8 mouse cellular contexts compared by ENCODE assay signal in the genomic region with DNA sequence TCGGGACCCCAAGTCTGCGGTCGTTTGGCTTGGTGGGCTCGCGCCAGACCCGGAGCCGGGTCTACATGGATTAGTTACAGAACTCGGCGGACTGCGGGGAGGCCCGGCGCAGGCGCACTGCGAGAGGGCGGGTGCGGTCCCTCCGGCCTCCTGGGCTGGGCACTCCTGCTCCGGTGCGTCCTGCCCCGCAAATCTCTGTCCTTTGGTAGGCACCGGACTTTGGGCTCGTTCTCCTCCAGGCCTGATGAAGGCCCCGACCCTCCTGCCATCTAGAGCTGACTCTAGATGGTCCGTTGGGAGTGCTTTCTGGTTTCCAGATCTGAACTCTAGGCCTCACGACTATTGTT. TPM values are rescaled to one million over a fixed set of nuclear protein-coding genes. Genes with fewer than 3 reads are reported as not detected.
DNase-seq lines count a peak whose midpoint lies in the region; ATAC-seq and TF ChIP-seq lines count a peak whose summit lies in the region.

No protein-coding gene starts in this region.

- no peaks in the 10 kb centered on the region for H3K9me3 ChIP-seq in lung, embryonic 14.5 days (ENCODE audit: low read depth, low read length)
- H3K9me3 ChIP-seq in limb, embryonic 13.5 days, result no peaks in the 10 kb centered on the region

- DNase-seq in lung, embryonic 14.5 days, result no peak
- DNase-seq in lung, postnatal 36 days, result no peak
- no peak for DNase-seq in left cerebral cortex, postnatal 10 days (ENCODE audit: extremely low spot score in 1 of 2, low spot score in 2 of 2)
- DNase-seq in left cerebral cortex, adult 11 months (ENCODE audit: low spot score), result no peak
- no peak for DNase-seq in urinary bladder, adult 18-20 months (ENCODE audit: low spot score in 2 of 2)

- peak overlapping the region; percentile 80 for H3K9ac ChIP-seq in lung, embryonic 14.5 days
- H3K9ac ChIP-seq in limb, embryonic 13.5 days, result peak overlapping the region; percentile 80

- peak overlapping the region; percentile 78 for H3K4me3 ChIP-seq in lung, embryonic 14.5 days (ENCODE audit: low read depth, low read length)
- peak overlapping the region; percentile 87 for H3K4me3 ChIP-seq in embryonic fibroblast, embryonic 13.5 days (ENCODE audit: insufficient read depth, low read length)
- peak overlapping the region; percentile 80 for H3K4me3 ChIP-seq in limb, embryonic 13.5 days
- H3K4me3 ChIP-seq in small intestine, adult 2 months (ENCODE audit: low read depth, low read length), result peak overlapping the region; percentile 77

- intact Hi-C loops in left cerebral cortex, postnatal 10 days (cut with DNase I), result loop anchor here (5.0 kb wide), 1 partner anchor 91 kb away; a partner anchor contains a TSS

- H3K4me1 ChIP-seq in lung, embryonic 14.5 days (ENCODE audit: insufficient read depth), result no peaks in the 10 kb centered on the region
- H3K4me1 ChIP-seq in embryonic fibroblast, embryonic 13.5 days (ENCODE audit: control insufficient read depth, insufficient read depth, low read length), result 0 out of 2 replicates have a peak, but pooled peaks cover 2% of the 10 kb centered on the region
- H3K4me1 ChIP-seq in limb, embryonic 13.5 days, result peaks cover 21% of the 10 kb centered on the region
- peaks cover 10% of the 10 kb centered on the region; the same call in 1 of the 2 replicates for H3K4me1 ChIP-seq in small intestine, adult 2 months (ENCODE audit: control insufficient read depth, insufficient read depth, insufficient read length, low read length)

- peak; percentile 65; the same call in 1 of the 2 replicates for TF ChIP-seq POLR2A in embryonic fibroblast, embryonic 13.5 days (IDR thresholded peaks at IDR 0.05; ENCODE audit: low read depth, low read length)
- no peak for TF ChIP-seq POLR2A in small intestine, adult 2 months (IDR thresholded peaks at IDR 0.05; ENCODE audit: low read depth, low read length)

- under 1% methylated on average over 25 of the region's 25 CpGs for WGBS in lung, embryonic 14.5 days
- WGBS in limb, embryonic 13.5 days, result 2% methylated on average over 25 of the region's 25 CpGs
- under 1% methylated on average over 25 of the region's 25 CpGs for WGBS in small intestine, adult 2 months

- ATAC-seq in lung, embryonic 14.5 days (ENCODE audit: insufficient read depth), result peak; percentile 89
- peak; percentile 84 for ATAC-seq in limb, embryonic 13.5 days (ENCODE audit: low FRiP score, low read depth)

- H3K27me3 ChIP-seq in lung, embryonic 14.5 days (ENCODE audit: insufficient read depth, low read length), result no peaks in the 10 kb centered on the region
- H3K27me3 ChIP-seq in limb, embryonic 13.5 days, result no peaks in the 10 kb centered on the region
- no peaks in the 10 kb centered on the region for H3K27me3 ChIP-seq in small intestine, adult 2 months (ENCODE audit: control insufficient read depth, insufficient read depth, low read length)

- H3K27ac ChIP-seq in lung, embryonic 14.5 days (ENCODE audit: low read depth), result peak overlapping the region; percentile 85
- H3K27ac ChIP-seq in embryonic fibroblast, embryonic 13.5 days (ENCODE audit: insufficient read depth, low read length), result peak overlapping the region; percentile 67
- peak overlapping the region; percentile 89 for H3K27ac ChIP-seq in limb, embryonic 13.5 days
- H3K27ac ChIP-seq in small intestine, adult 2 months (ENCODE audit: insufficient read depth, low read depth, low read length), result peak overlapping the region; percentile 31

- peaks cover 17% of the 10 kb centered on the region; the same call in 1 of the 2 replicates for H3K36me3 ChIP-seq in lung, embryonic 14.5 days (ENCODE audit: insufficient read depth)
- H3K36me3 ChIP-seq in limb, embryonic 13.5 days, result peaks cover 22% of the 10 kb centered on the region
- peaks cover 6% of the 10 kb centered on the region for H3K36me3 ChIP-seq in small intestine, adult 2 months (ENCODE audit: control insufficient read depth, insufficient read depth, low read length)

- peak overlapping the region; percentile 86 for H3K4me2 ChIP-seq in lung, embryonic 14.5 days
- H3K4me2 ChIP-seq in limb, embryonic 13.5 days (replicated peaks), result peak overlapping the region; percentile 82

- no peak for TF ChIP-seq CTCF in lung, embryonic 14.5 days (IDR thresholded peaks at IDR 0.05; ENCODE audit: low read depth)
- TF ChIP-seq CTCF in embryonic fibroblast, embryonic 13.5 days (IDR thresholded peaks at IDR 0.05; ENCODE audit: borderline replicate concordance, insufficient read depth, low read length), result no peak
- no peak for TF ChIP-seq CTCF in small intestine, adult 2 months (IDR thresholded peaks at IDR 0.05; ENCODE audit: extremely low read depth, insufficient read length, insufficient replicate concordance, low read depth, low read length)

RNA-seq across cellular contexts. Expression of a gene that starts 2.4 kb away (rescaled TPM):
- polyA plus RNA-seq in lung, embryonic 14.5 days (2014; fragmentation: Nextera tagmentation; extraction: Ambion mirVana), result 148 and 161 TPM in 2 replicates
- 194 and 249 TPM in 2 replicates for polyA plus RNA-seq in embryonic fibroblast, embryonic 13.5 days (2011; ENCODE audit: insufficient read length, low read depth, missing spikeins)
- 165 and 170 TPM in 2 replicates for polyA plus RNA-seq in limb, embryonic 13.5 days (2015; fragmentation: Nextera tagmentation; extraction: Ambion mirVana)
- 12.9 and 24.2 TPM in 2 replicates for polyA plus RNA-seq in small intestine, adult 2 months (2012; rRNA removed)
- total RNA-seq in left cerebral cortex, postnatal 10 days (2021), result 10 to 100 TPM; 40.6 to 42.0 TPM

RNA-seq across cellular contexts. Expression of a gene that starts 48.9 kb away (rescaled TPM):
- polyA plus RNA-seq in lung, embryonic 14.5 days (2014; fragmentation: Nextera tagmentation; extraction: Ambion mirVana), result not detected in 2 replicates
- not detected in 2 replicates for polyA plus RNA-seq in embryonic fibroblast, embryonic 13.5 days (2011; ENCODE audit: insufficient read length, low read depth, missing spikeins)
- polyA plus RNA-seq in limb, embryonic 13.5 days (2015; fragmentation: Nextera tagmentation; extraction: Ambion mirVana), result not detected in 2 replicates
- not detected in 2 replicates for polyA plus RNA-seq in small intestine, adult 2 months (2012; rRNA removed)
- not detected for total RNA-seq in left cerebral cortex, postnatal 10 days (2021)

Comparison
In these comparisons a context has a peak if more than half of its experiments do, and no peak if none do; other contexts are left out.
1. H3K27ac ChIP-seq: peak in every context shown above with its lines; median percentile 89 in limb, embryonic 13.5 days; 85 in lung, embryonic 14.5 days; 67 in embryonic fibroblast, embryonic 13.5 days; 31 in small intestine, adult 2 months.